Mouse (Mus musculus): ENCODE results near the gene Senp3. TPM values are rescaled to one million over a fixed set of nuclear protein-coding genes. Genes with fewer than 3 reads are reported as not detected.

Gene Senp3
- total and polyA plus RNA-seq, 3 experiments: 111 to 125 (median 111) TPM

DNA sequence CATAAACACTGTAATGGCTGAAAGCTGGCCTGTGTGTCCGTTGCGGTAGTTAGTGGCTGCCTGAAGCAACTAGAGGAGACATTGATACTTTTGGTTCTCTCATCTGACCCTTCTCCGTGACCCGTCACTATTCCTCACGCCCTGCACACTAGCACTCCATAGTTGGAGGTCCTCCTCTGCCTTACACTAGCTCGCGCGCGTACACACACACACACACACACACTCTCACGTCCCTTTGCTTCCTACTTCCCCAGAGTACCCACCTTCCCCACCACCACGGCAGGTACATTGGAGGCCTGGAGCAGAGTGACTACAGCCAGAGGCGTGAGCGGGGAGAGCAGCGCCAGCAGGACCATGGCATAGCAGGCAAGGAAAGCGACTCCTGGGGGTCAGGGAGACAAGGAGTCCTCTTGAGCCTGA is 24.4 kb downstream of the Senp3 start:
- Histone ChIP-seq H3K27me3 (ENCODE audit: insufficient read depth, low read length) (no peaks in the 10 kb centered on the region), H3K4me3 (ENCODE audit: low read depth, low read length) (peak overlapping the region; percentile 22; the same call in 1 of the 2 replicates), H3K36me3 (replicated peaks) (peaks cover 77% of the 10 kb centered on the region), H3K9me3 (replicated peaks) (no peaks in the 10 kb centered on the region), H3K4me1 (ENCODE audit: insufficient read depth, low read depth, low read length) (peaks cover 64% of the 10 kb centered on the region)
- ATAC-seq (ENCODE audit: extremely low read depth, insufficient number of reproducible peaks, low FRiP score, poor library complexity, severe bottlenecking) (no peak), DNase-seq (ENCODE audit: low spot score) (no peak)
- TF ChIP-seq CTCF (IDR thresholded peaks at IDR 0.05; ENCODE audit: low read depth, low read length) (no peak), GATA2 (IDR thresholded peaks at IDR 0.05; ENCODE audit: borderline replicate concordance, low read depth, low read length) (no peak), TAL1 (conservative IDR thresholded peaks at IDR 0.05; ENCODE audit: low read depth, low read length) (no peak), GATA1 (IDR thresholded peaks at IDR 0.05; ENCODE audit: borderline replicate concordance, low read length) (no peak), POLR2AphosphoS5 (IDR thresholded peaks at IDR 0.05; ENCODE audit: insufficient replicate concordance, low read depth, low read length) (no peak)

DNA sequence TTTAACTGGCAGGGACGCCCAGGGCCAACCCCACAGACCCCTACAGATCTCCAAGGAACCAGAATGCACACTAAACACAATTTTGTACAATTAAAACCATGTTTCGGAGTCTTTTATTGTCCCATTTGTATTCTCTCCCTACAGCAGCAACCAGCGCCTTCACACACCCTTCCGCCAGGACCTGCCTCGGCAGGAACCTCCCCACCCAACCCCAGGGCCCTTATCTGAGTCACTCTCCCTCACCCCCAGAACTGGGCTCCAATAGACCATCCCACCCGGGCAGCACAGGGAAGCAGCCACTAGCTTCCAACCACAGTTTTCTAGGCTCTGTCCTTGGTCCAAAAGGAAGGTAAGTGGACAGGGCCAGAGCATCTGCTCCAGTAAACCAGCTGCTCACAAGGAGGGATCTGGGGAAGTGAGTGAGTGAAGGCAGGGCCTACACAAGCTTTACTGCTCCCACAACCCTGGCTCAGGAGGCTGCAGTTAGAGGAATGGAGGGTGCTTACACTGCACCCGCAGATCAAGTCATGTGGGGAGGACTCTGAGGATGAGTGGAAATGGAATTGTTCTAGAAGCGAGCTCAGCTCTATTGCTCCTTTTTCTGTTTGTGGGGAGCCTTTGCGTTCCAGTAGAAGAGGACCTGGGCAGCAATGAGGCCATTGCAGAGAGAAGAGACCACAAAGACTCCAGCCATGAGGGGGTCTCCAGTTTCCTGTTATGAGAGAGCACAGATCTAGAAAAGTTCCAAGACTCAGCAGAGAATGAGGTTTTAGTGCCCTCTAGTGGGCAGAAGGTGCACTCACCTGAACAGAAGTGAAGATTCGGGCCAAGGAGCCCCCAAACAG is 25.0 kb downstream of the Senp3 start:
- Histone ChIP-seq H3K27me3 (ENCODE audit: insufficient read depth, low read length) (no peaks in the 10 kb centered on the region), H3K36me3 (replicated peaks) (peaks cover 83% of the 10 kb centered on the region), H3K9me3 (replicated peaks) (no peaks in the 10 kb centered on the region), H3K4me1 (ENCODE audit: insufficient read depth, low read depth, low read length) (peaks cover 68% of the 10 kb centered on the region), H3K4me3 (ENCODE audit: low read depth, low read length) (no peak overlapping the region)
- 0 out of 2 replicates have a peak, but pooled peaks have one; percentile 25 for ATAC-seq (ENCODE audit: extremely low read depth, insufficient number of reproducible peaks, low FRiP score, poor library complexity, severe bottlenecking)
- TF ChIP-seq CTCF (IDR thresholded peaks at IDR 0.05; ENCODE audit: low read depth, low read length): peak; percentile 51
- TF ChIP-seq TAL1 (conservative IDR thresholded peaks at IDR 0.05; ENCODE audit: low read depth, low read length): no peak
- TF ChIP-seq GATA1 (IDR thresholded peaks at IDR 0.05; ENCODE audit: borderline replicate concordance, low read length): no peak
- peak; percentile 48 for DNase-seq (ENCODE audit: low spot score)

DNA sequence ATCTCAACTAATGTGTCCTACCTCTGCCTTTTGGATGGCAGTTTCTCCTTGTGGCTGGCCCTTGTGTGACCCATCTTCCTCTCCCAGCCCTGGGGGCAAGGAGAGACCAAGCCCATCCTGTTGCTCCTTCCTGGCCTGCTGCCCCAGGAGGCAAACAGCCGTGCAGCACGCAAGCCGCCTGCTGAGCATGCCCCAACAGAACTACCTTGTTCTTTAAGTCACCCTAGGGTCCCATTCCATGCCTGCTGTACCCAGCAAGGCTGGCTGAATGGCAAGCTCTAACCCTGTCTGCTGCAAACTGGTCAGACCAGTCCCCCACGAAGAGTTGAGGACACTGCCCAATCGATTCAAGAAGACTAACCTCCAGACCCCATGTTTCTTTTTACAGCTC is 25.8 kb downstream of the Senp3 start:
- H3K4me3 ChIP-seq (ENCODE audit: low read depth, low read length): no peak overlapping the region
- no peaks in the 10 kb centered on the region for H3K27me3 ChIP-seq (ENCODE audit: insufficient read depth, low read length)
- TF ChIP-seq GATA2 (IDR thresholded peaks at IDR 0.05; ENCODE audit: borderline replicate concordance, low read depth, low read length) (no peak), TAL1 (conservative IDR thresholded peaks at IDR 0.05; ENCODE audit: low read depth, low read length) (no peak), GATA1 (IDR thresholded peaks at IDR 0.05; ENCODE audit: borderline replicate concordance, low read length) (no peak), CTCF (IDR thresholded peaks at IDR 0.05; ENCODE audit: low read depth, low read length) (no peak), POLR2AphosphoS5 (IDR thresholded peaks at IDR 0.05; ENCODE audit: insufficient replicate concordance, low read depth, low read length) (no peak)
- H3K9me3 ChIP-seq (replicated peaks): no peaks in the 10 kb centered on the region
- no peak for DNase-seq (ENCODE audit: low spot score)
- ATAC-seq (ENCODE audit: extremely low read depth, insufficient number of reproducible peaks, low FRiP score, poor library complexity, severe bottlenecking): no peak
- peaks cover 91% of the 10 kb centered on the region for H3K36me3 ChIP-seq (replicated peaks)
- peaks cover 61% of the 10 kb centered on the region for H3K4me1 ChIP-seq (ENCODE audit: insufficient read depth, low read depth, low read length)

DNA sequence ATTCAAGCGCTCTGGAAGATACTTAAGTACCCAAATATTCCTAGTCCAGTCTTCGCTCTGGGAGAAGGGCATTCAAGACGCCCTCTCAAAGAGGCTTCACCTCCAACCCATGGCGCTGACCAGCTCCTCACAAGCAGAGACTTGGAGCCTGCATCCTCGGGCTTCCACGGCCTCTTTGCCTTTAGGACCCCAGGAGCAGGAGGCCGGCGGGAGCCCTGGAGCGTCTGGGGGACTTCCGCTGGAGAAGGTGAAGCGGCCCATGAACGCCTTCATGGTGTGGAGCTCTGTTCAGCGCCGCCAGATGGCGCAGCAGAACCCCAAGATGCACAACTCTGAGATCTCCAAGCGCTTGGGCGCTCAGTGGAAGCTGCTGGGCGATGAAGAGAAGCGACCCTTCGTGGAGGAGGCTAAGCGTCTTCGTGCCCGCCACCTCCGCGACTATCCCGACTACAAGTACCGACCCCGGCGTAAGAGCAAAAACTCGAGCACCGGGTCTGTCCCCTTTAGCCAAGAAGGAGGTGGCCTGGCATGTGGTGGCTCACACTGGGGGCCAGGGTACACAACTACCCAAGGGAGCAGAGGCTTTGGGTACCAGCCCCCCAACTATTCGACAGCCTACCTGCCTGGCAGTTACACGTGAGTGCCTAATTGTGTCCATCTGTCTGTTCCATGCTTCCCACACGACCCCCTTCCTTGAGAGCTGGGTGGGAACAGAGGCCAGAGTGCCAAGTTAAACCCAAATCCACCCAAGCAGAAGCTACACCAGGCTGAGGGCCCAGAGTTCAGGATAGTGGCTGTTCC is 26.4 kb downstream of the Senp3 start, which contains the start of gene Sox15:
Gene Sox15 (plus strand): TSS at position 51 of the 801 bp plus-strand sequence.
- peaks cover 94% of the 10 kb centered on the region for H3K36me3 ChIP-seq (replicated peaks)
- peaks cover 59% of the 10 kb centered on the region for H3K4me1 ChIP-seq (ENCODE audit: insufficient read depth, low read depth, low read length)
- no peak for TF ChIP-seq CTCF (IDR thresholded peaks at IDR 0.05; ENCODE audit: low read depth, low read length)
- TF ChIP-seq TAL1 (conservative IDR thresholded peaks at IDR 0.05; ENCODE audit: low read depth, low read length): no peak
- no peak for TF ChIP-seq GATA1 (IDR thresholded peaks at IDR 0.05; ENCODE audit: borderline replicate concordance, low read length)
- TF ChIP-seq GATA2 (IDR thresholded peaks at IDR 0.05; ENCODE audit: borderline replicate concordance, low read depth, low read length): no peak
- TF ChIP-seq POLR2AphosphoS5 (IDR thresholded peaks at IDR 0.05; ENCODE audit: insufficient replicate concordance, low read depth, low read length): no peak
- ATAC-seq (ENCODE audit: extremely low read depth, insufficient number of reproducible peaks, low FRiP score, poor library complexity, severe bottlenecking) (no peak), DNase-seq (ENCODE audit: low spot score) (no peak)
- H3K9me3 ChIP-seq (replicated peaks): no peaks in the 10 kb centered on the region
- no peaks in the 10 kb centered on the region for H3K27me3 ChIP-seq (ENCODE audit: insufficient read depth, low read length)
- no peak within 1 kb of the TSS for H3K4me3 ChIP-seq (ENCODE audit: low read depth, low read length)

DNA sequence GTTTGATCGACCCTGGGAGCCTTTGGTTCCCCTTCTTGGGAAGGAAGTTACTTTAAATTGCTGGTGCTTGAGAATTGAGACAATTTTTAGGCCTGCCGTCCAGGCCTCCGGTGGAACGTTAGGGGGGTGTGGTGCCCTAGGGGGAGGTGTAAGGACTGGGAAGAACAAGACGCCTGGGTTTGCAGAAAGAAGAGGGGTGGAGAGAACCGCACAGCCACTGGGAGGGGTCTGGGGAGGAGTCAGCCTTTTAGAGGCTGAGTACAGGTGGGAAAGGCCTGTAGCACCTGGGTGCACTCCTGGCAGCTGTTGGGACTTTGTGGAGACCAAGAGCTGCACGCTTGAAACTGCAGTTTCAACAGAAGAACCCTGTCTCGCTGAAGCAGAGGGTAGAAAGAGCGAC is 27.1 kb downstream of the Senp3 start:
- Histone ChIP-seq H3K9me3 (replicated peaks) (no peaks in the 10 kb centered on the region), H3K36me3 (replicated peaks) (peaks cover 96% of the 10 kb centered on the region), H3K27me3 (ENCODE audit: insufficient read depth, low read length) (no peaks in the 10 kb centered on the region), H3K4me1 (ENCODE audit: insufficient read depth, low read depth, low read length) (peaks cover 63% of the 10 kb centered on the region), H3K4me3 (ENCODE audit: low read depth, low read length) (no peak overlapping the region)
- no peak for TF ChIP-seq GATA1 (IDR thresholded peaks at IDR 0.05; ENCODE audit: borderline replicate concordance, low read length)
- TF ChIP-seq GATA2 (IDR thresholded peaks at IDR 0.05; ENCODE audit: borderline replicate concordance, low read depth, low read length): no peak
- no peak for TF ChIP-seq TAL1 (conservative IDR thresholded peaks at IDR 0.05; ENCODE audit: low read depth, low read length)
- no peak for TF ChIP-seq CTCF (IDR thresholded peaks at IDR 0.05; ENCODE audit: low read depth, low read length)
- DNase-seq (ENCODE audit: low spot score) (no peak), ATAC-seq (ENCODE audit: extremely low read depth, insufficient number of reproducible peaks, low FRiP score, poor library complexity, severe bottlenecking) (no peak)

DNA sequence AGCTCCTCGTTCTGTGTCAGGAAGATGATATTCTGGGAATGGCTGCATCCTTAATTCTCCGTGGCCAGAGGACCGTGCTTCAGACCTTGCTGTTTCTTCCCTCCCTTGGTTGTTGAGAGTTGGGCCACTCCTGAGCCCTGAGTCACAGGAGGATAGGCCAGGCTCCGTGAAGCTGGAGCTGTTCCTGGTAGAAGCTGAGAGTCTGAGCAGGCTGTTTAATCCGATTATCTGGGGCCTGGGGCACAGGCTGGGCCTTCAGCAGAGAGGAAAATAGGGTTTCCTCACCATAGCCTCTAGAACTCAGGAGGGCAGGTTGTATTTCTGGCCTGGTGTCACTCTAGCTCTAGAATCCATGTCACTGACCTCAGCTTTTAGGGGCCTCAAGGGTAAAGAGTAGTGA is 28.5 kb downstream of the Senp3 start:
- DNase-seq (ENCODE audit: low spot score): no peak
- Histone ChIP-seq H3K4me1 (ENCODE audit: insufficient read depth, low read depth, low read length) (peaks cover 56% of the 10 kb centered on the region), H3K4me3 (ENCODE audit: low read depth, low read length) (no peak overlapping the region), H3K9me3 (replicated peaks) (no peaks in the 10 kb centered on the region), H3K27me3 (ENCODE audit: insufficient read depth, low read length) (no peaks in the 10 kb centered on the region), H3K36me3 (replicated peaks) (peaks cover 98% of the 10 kb centered on the region)
- no peak for ATAC-seq (ENCODE audit: extremely low read depth, insufficient number of reproducible peaks, low FRiP score, poor library complexity, severe bottlenecking)
- TF ChIP-seq POLR2AphosphoS5 (IDR thresholded peaks at IDR 0.05; ENCODE audit: insufficient replicate concordance, low read depth, low read length): no peak
- TF ChIP-seq GATA1 (IDR thresholded peaks at IDR 0.05; ENCODE audit: borderline replicate concordance, low read length): no peak
- TF ChIP-seq TAL1 (conservative IDR thresholded peaks at IDR 0.05; ENCODE audit: low read depth, low read length): no peak
- no peak for TF ChIP-seq GATA2 (IDR thresholded peaks at IDR 0.05; ENCODE audit: borderline replicate concordance, low read depth, low read length)
- TF ChIP-seq CTCF (IDR thresholded peaks at IDR 0.05; ENCODE audit: low read depth, low read length): no peak

All from G1E (cell line).